Mouse (Mus musculus) frontal cortex, postnatal 25 days (tissue): ENCODE results near the gene Gm5662.
"Not testable (repeated sequence)": the region's sequence is repeated elsewhere in the genome, so short reads cannot be mapped to it uniquely, and the experiment has no call there.

Source experiments
- DNase-seq, 2 experiments: peaks; one replicate each; pipeline ENCODE4 v3.0.0; 2022; ENCODE audit warnings: low spot score in 2 of 2

Gm5662 gene

DNA sequence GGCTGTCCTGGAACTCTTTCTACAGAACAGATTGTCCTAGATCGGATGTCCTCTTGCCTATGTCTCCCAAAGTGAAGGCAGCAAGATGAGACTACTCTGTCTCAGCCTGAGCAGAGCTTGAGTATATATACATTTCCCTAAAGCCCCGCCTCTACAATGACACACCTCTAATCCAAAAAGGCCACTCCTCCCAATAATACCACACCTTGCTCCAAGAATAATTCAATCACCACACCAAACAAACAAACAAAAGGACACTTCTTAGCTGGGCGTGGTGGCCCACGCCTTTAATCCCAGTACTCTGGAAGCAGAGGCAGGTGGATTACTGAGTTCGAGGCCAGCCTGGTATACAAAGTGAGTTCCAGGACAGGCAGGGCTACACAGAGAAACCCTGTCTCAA, at the start of gene Gm5662:
Gene Gm5662 (minus strand): TSS at position 101 of the 400 bp plus-strand sequence.
- DNase-seq = not testable (repeated sequence)

DNA sequence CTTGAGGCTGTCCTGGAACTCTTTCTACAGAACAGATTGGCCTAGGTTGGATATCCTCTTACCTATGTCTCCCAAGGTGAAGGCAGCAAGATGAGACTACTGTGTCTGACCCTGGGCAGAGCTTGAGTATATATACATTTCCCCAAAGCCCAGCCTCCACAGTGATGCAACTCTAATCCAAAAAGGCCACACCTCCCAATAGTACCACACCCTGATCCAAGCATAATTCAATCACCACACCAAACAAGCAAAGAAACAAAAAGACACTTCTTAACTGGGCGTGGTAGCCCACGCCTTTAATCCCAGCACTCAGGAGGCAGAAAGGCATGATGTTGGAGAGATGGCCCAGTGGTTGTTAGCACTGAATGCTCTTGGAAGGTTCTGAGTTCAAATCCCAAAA, 49.6 kb upstream of the Gm5662 start, which contains the start of gene Gm5039:
Gene Gm5039 (minus strand): TSS at position 101 of the 400 bp plus-strand sequence.
- not testable (repeated sequence) for DNase-seq

DNA sequence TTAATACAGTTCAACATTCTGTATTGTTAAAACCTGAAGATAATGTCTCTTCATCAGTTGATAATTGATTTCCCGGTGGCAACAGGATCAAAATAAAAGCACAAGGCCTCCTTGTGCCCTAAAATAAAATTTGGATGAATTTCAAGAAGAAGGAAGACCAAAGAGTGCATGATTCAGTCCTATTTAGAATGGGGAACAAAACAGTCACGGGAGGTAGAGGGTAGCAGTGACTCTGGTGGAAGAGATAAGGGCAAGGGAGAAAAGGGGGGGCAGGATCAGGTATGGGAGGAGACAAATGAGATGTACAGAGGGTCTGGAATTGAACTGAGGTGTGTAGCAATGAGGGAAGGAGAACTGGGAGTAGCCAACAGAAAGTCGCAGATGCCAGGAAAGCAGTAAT, 40.3 kb upstream of the Gm5662 start:
- DNase-seq = no peak

DNA sequence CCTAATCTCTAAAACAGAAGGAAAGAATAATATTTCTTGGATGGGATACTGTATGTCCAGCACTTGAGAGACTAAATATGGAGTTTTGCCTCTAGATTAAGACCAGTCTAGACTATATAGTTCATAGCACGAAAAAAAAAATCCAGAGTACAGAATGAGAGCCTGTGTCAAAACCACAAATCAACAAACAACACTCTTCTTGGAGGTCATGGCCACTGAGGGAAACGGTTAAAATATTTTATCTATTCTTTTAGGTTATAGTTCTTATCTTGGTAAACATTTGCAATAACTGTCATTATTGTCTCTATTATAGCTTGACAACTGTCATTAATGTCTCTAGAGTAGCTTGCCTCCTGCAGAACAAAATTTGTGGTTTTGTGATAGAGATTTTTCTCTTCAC, 22.9 kb upstream of the Gm5662 start:
- not testable (repeated sequence) for DNase-seq

DNA sequence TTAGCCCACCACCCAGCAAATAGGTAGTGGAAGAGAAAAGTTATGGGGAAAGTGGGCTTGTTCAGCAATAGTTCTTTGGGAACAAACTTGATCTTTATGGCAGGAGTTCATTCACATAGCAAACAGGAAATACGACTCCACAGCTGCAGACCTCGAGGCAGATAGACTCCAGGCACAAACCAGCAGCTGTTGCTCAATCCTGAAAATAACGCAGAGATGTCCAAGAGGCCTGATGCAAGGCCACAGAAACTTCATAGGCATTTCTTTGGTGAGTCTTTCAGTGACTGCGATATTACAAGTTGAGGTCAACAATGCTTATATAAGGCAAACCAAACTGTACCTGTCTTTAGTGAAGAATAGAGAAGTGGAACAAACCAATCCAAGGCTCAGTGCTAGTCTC, 18.8 kb upstream of the Gm5662 start:
- not testable (repeated sequence) for DNase-seq

DNA sequence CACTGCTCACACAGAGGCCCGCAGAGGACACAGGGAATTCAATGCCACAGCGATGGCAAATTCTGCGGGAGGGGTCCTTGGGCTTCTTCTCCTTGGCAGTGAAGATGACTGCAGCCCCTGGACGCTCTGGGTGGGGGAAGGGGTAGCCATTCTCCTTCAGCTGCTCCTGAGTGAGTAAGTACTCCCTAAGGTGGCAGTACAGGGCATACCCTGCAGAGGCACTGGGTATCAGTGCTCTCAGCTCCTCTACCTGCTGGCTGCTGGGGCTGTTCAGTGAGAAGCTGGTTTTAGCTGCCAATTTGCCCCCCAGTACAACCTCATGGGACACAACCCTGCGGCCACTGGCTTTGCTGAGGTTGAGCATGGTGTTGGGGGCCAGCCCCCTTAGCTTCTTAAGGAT, 10.9 kb upstream of the Gm5662 start:
- DNase-seq = not testable (repeated sequence)

DNA sequence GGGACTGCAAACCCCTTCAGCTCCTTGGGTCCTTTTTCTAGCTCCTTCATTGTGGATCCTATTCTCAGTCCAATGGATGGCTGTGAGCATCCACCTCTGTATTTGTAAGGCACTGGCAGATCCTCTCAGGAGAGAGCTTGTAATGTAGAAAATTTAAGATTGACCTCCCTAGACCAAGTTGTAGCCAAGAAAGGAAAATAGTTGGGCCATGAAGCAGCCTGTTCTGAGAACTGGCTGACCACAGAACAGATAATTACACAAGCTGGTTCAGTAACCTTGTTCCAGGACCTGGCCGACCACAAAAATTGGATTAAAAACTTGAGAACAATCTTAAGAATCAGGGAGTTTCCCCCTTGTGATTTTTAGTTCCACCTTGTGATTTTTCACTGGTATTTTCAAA, 17.1 kb downstream of the Gm5662 start:
- DNase-seq = no peak

DNA sequence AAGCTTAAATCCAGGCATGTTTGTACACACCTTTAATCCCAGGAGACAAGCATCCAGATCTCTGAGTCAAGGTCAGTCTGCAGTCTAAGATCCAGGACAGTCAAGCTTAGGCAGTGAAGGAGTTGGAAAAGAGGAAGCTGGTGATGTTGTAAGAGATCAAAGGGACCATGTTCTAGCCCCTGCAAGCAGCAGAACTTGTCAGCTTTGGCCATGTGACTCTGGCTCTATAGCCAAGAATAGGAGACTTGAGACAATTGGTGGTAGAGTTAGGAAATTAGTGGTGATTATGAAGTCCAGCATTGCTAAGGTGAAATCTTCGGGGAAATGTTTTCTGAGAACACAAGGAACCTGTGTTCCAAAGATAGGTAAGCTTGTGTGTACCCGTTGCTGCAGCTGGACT, 18.4 kb downstream of the Gm5662 start:
- not testable (repeated sequence) for DNase-seq

DNA sequence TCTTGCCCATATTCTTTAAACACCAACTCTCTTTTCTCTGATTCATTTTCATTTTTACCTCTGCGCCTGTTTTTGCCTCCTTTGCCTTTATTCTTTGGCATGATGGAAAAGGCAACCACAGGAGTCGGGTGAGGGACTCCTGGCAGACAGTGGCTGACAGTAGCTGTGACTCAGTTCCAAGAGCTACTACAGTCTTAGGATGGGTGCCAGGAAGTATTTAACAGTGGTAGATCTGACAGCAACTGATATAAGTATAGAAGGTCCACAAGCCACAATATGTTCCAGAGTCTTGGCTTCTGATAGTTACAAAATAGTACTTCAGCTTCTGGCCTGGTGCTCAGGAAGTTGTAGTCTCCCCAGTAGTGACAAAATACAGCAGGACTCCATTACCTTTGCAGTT, 24.3 kb downstream of the Gm5662 start, which contains the start of gene Gm8332:
Gene Gm8332 (minus strand): TSS at position 101 of the 400 bp plus-strand sequence.
- DNase-seq = not testable (repeated sequence)

DNA sequence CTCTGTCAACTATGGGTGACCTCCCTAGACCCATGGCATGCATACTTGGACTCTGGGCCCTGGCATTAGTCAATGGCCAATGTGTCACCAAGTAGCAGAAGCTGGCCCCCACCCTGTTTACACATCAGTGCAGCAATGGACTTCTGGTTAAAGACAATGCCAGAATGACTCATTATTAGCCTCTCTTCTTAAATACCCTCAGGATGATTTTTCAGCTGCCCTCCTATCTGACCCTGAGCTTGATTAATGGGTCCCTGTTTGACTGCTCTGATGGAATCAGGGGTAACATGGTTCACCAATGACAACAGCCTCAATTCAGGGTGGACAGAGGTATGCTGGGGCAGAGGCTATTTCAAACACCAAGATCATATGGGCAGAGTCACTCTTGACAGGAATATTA, 28.5 kb downstream of the Gm5662 start:
- not testable (repeated sequence) for DNase-seq

DNA sequence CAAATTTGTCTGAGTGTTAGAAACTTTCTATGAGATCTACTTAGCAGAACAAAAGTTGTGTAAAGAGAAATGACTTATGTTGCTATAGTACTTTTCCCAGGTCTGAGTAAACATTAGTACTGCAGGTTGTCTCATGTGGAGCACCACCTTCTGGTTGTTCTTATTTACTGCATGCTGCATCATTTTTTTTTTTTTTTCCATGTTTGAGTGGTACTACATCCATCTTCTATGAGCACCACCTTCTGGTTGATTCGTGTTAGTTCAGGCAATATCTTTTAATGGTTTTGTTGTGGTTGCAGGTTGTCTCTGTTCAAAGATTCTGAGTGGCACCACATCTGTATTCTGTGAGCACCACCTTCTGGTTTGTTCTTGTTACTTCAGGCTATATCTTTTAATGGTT, 31.4 kb downstream of the Gm5662 start:
- not testable (repeated sequence) for DNase-seq
